Comparison of ENCODE assay signal across 7 mouse cellular contexts in the genomic region with DNA sequence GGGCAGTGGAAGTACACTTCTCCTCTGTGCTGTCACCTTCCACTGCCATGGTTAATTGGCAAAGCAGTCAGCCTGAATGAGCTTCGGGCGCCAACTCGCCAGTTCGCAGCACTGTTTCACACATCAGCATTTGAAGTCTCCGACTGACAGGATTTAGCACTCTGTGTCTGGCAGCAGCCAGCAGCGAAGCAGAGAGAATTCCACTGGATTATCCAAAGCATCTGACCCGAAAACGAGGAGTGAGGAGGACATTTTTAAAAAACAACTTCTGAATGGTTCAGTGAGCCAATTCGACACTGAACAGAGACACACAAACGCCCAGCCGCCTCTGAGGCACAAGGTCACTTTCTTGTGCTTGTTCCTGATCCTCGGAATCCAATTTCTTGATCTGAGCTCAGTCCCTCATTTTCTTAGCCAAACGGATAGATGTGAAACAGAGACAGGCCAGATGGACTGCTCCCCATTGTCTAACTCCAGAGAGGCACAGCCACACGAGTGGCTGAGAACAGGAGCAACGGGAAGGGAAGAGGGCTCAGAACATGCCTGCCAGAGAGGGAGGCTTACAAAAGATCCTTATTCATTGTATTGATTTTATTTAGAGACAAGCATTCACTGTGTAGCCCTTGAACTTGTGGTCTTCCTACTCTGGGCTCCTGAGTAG.
DNase-seq lines count a peak whose midpoint lies in the region; ATAC-seq and TF ChIP-seq lines count a peak whose summit lies in the region.

No protein-coding gene starts in this region.

- no peaks in the 10 kb centered on the region for H3K27me3 ChIP-seq in kidney, embryonic 14.5 days (ENCODE audit: control insufficient read depth, insufficient read depth, low read length)
- H3K27me3 ChIP-seq in forebrain, embryonic 16.5 days (replicated peaks; ENCODE audit: control insufficient read depth, insufficient read depth, low read length) = no peaks in the 10 kb centered on the region

- H3K4me1 ChIP-seq in kidney, embryonic 14.5 days (ENCODE audit: control insufficient read depth, insufficient read depth, low read length) = 0 out of 2 replicates have a peak, but pooled peaks cover 12% of the 10 kb centered on the region
- H3K4me1 ChIP-seq in forebrain, embryonic 16.5 days (replicated peaks; ENCODE audit: control insufficient read depth, insufficient read depth, low read length) = peaks cover 30% of the 10 kb centered on the region
- peaks cover 15% of the 10 kb centered on the region for H3K4me1 ChIP-seq in olfactory bulb, adult 2 months (ENCODE audit: control insufficient read depth, insufficient read depth, low read length)

- no peak for ATAC-seq in kidney, embryonic 14.5 days (ENCODE audit: low FRiP score, low TSS enrichment)
- peak; percentile 70 for ATAC-seq in forebrain, embryonic 16.5 days

- H3K4me2 ChIP-seq in kidney, embryonic 14.5 days (replicated peaks; ENCODE audit: low read depth, low read length) = no peak overlapping the region
- H3K4me2 ChIP-seq in forebrain, embryonic 16.5 days (ENCODE audit: low read length) = peak overlapping the region; percentile 25

- no peak overlapping the region for H3K9ac ChIP-seq in kidney, embryonic 14.5 days (ENCODE audit: low read depth, low read length)
- H3K9ac ChIP-seq in forebrain, embryonic 16.5 days (replicated peaks; ENCODE audit: low read depth, low read length) = no peak overlapping the region; the same call in 1 of the 2 replicates

- DNase-seq in kidney, postnatal 10 days = peak; percentile 23
- DNase-seq in left cerebral cortex, adult 9 months (ENCODE audit: low spot score in 2 of 2) = peak; percentile 28
- DNase-seq in liver = no peak
- DNase-seq in adrenal gland, postnatal 14 days = no peak

- H3K4me3 ChIP-seq in kidney, embryonic 14.5 days (ENCODE audit: low read length) = no peak overlapping the region
- H3K4me3 ChIP-seq in forebrain, embryonic 16.5 days (replicated peaks; ENCODE audit: low read length) = no peak overlapping the region
- H3K4me3 ChIP-seq in olfactory bulb, adult 2 months (ENCODE audit: insufficient read depth, low read depth, low read length) = no peak overlapping the region

- TF ChIP-seq CTCF in olfactory bulb, adult 2 months (IDR thresholded peaks at IDR 0.05; ENCODE audit: insufficient read depth, low read depth, low read length) = no peak

- H3K27ac ChIP-seq in kidney, embryonic 14.5 days (ENCODE audit: low read depth, low read length) = no peak overlapping the region
- peak overlapping the region; percentile 79 for H3K27ac ChIP-seq in forebrain, embryonic 16.5 days (ENCODE audit: low read length)
- peak overlapping the region; percentile 50; the same call in 1 of the 2 replicates for H3K27ac ChIP-seq in olfactory bulb, adult 2 months (ENCODE audit: insufficient read depth, low read depth, low read length)

- H3K36me3 ChIP-seq in kidney, embryonic 14.5 days (ENCODE audit: control insufficient read depth, insufficient read depth, low read length) = no peaks in the 10 kb centered on the region
- no peaks in the 10 kb centered on the region for H3K36me3 ChIP-seq in forebrain, embryonic 16.5 days (ENCODE audit: control insufficient read depth, insufficient read depth)

- no peak for TF ChIP-seq POLR2A in olfactory bulb, adult 2 months (IDR thresholded peaks at IDR 0.05; ENCODE audit: insufficient read depth, low read depth, low read length)

- 40% methylated on average over 15 of the region's 15 CpGs for WGBS in kidney, embryonic 14.5 days
- WGBS in forebrain, embryonic 16.5 days = 7% methylated on average over 15 of the region's 15 CpGs
- WGBS in olfactory bulb, adult 2 months = 37% methylated on average over 15 of the region's 15 CpGs

- H3K9me3 ChIP-seq in kidney, embryonic 14.5 days (ENCODE audit: control insufficient read depth, low read length) = no peaks in the 10 kb centered on the region
- H3K9me3 ChIP-seq in forebrain, embryonic 16.5 days (ENCODE audit: control insufficient read depth, low read length) = no peaks in the 10 kb centered on the region

Comparison
In these comparisons a context has a peak if more than half of its experiments do, and no peak if none do; other contexts are left out.
1. DNase-seq: peak in kidney, postnatal 10 days (single experiment) and left cerebral cortex, adult 9 months (2 of 2); none in liver (single experiment) and adrenal gland, postnatal 14 days (single experiment).